Mouse (Mus musculus) forebrain, embryonic 16.5 days (tissue): Measurements from ENCODE around the gene Apoa4. TPM values are rescaled to one million over a fixed set of nuclear protein-coding genes. Genes with fewer than 3 reads are reported as not detected.

Experiments used
- ATAC-seq: fragments of 200-750 bp; cut with Nextera tagmentation; 2 replicates; pipeline ENCODE4 v1.8.0; 2017; ENCODE audit warnings: mild to moderate bottlenecking, moderate library complexity
- H3K27ac ChIP-seq: fragments of 300-500 bp; sonication (generic); 2 replicates; pipeline ENCODE4 v1.5.1; 2014; ENCODE audit warnings: low read length, control low read depth
- H3K27me3 ChIP-seq: fragments of 300-500 bp; sonication (generic); replicated peaks from 2 replicates; pipeline ENCODE4 v1.6.1; 2014; ENCODE audit warnings: low read length; ENCODE audit not compliant: control insufficient read depth, insufficient read depth
- H3K36me3 ChIP-seq: fragments of 300-500 bp; sonication (generic); 2 replicates; pipeline ENCODE4 v1.6.1; 2014; ENCODE audit not compliant: control insufficient read depth, insufficient read depth
- H3K4me1 ChIP-seq: fragments of 300-500 bp; sonication (generic); replicated peaks from 2 replicates; pipeline ENCODE4 v1.6.1; 2014; ENCODE audit warnings: low read length; ENCODE audit not compliant: control insufficient read depth, insufficient read depth
- H3K4me2 ChIP-seq: fragments of 300-500 bp; sonication (generic); 2 replicates; pipeline ENCODE4 v1.6.1; 2014; ENCODE audit warnings: mild to moderate bottlenecking, low read length, control low read depth
- H3K4me3 ChIP-seq: fragments of 300-500 bp; sonication (generic); replicated peaks from 2 replicates; pipeline ENCODE4 v1.5.1; 2014; ENCODE audit warnings: mild to moderate bottlenecking, low read length, control low read depth
- H3K9ac ChIP-seq: fragments of 300-500 bp; sonication (generic); replicated peaks from 2 replicates; pipeline ENCODE4 v1.6.1; 2014; ENCODE audit warnings: low read depth, low read length, control low read depth
- H3K9me3 ChIP-seq: fragments of 300-500 bp; sonication (generic); 2 replicates; pipeline ENCODE4 v1.6.1; 2016; ENCODE audit warnings: low read length; ENCODE audit not compliant: control insufficient read depth
- WGBS: fragments of 180-500 bp; shearing (Covaris S2); extraction: QIAGEN DNeasy Blood & Tissue Kit; methylation state at CpG from one replicate; pipeline ENCODE4 v1.1.7; 2014; 5-methylcytosine and 5-hydroxymethylcytosine counted together
- polyA plus RNA-seq: library from polyadenylated mRNA; unstranded; fragments of >200 nt; fragmentation: Nextera tagmentation; extraction: Ambion mirVana; gene quantifications from 2 replicates; pipeline ENCODE4 v1.2.1, GENCODE M21; 2015

Apoa4 gene
- polyA plus RNA-seq, 1 experiment from 2014 or later, result not detected

- H3K36me3 ChIP-seq, result no peaks in the 10 kb centered on the region
- H3K27ac ChIP-seq, result no peak overlapping the region
- H3K9ac ChIP-seq, result no peak overlapping the region
- 82% methylated on average over 3 of the region's 3 CpGs for WGBS
- H3K4me1 ChIP-seq, result no peaks in the 10 kb centered on the region
- no peaks in the 10 kb centered on the region for H3K27me3 ChIP-seq
- H3K4me3 ChIP-seq, result no peak overlapping the region
- no peak overlapping the region for H3K4me2 ChIP-seq
- no peaks in the 10 kb centered on the region for H3K9me3 ChIP-seq
- ATAC-seq, result no peak
Observed at GRCm38 (mm10) chr9:46257546-46257945, 17.1 kb downstream of the Apoa4 start.

GRCm38 (mm10) chr9:46259111-46259510, 18.6 kb downstream of the Apoa4 start:
- H3K36me3 ChIP-seq, result no peaks in the 10 kb centered on the region
- no peaks in the 10 kb centered on the region for H3K9me3 ChIP-seq
- no peaks in the 10 kb centered on the region for H3K4me1 ChIP-seq
- H3K4me2 ChIP-seq, result no peak overlapping the region
- no peak overlapping the region for H3K9ac ChIP-seq
- 92% methylated on average over 6 of the region's 6 CpGs for WGBS
- H3K27me3 ChIP-seq, result no peaks in the 10 kb centered on the region
- ATAC-seq, result no peak
- no peak overlapping the region for H3K27ac ChIP-seq
- H3K4me3 ChIP-seq, result no peak overlapping the region

GRCm38 (mm10) chr9:46261131-46261530, 20.6 kb downstream of the Apoa4 start:
- WGBS, result 89% methylated on average over 7 of the region's 7 CpGs
- Histone ChIP-seq H3K4me1 (no peaks in the 10 kb centered on the region), H3K4me2 (no peak overlapping the region), H3K9me3 (no peaks in the 10 kb centered on the region), H3K4me3 (no peak overlapping the region), H3K27me3 (no peaks in the 10 kb centered on the region), H3K36me3 (no peaks in the 10 kb centered on the region), H3K9ac (no peak overlapping the region), H3K27ac (no peak overlapping the region)
- ATAC-seq, result no peak

- no peak for ATAC-seq
- H3K4me2 ChIP-seq, result no peak within 1 kb of the TSS
- peaks cover 10% of the 10 kb centered on the region; the same call in 1 of the 2 replicates for H3K27me3 ChIP-seq
- no peak within 1 kb of the TSS for H3K27ac ChIP-seq
- no peaks in the 10 kb centered on the region for H3K36me3 ChIP-seq
- no peak within 1 kb of the TSS for H3K4me3 ChIP-seq
- WGBS, result 59% methylated on average over 7 of the region's 7 CpGs
- no peaks in the 10 kb centered on the region for H3K9me3 ChIP-seq
- H3K9ac ChIP-seq, result no peak within 1 kb of the TSS
- peaks cover 4% of the 10 kb centered on the region for H3K4me1 ChIP-seq
Observed at GRCm38 (mm10) chr9:46268343-46268873, 27.9 kb downstream of the Apoa4 start, which contains the start of gene Apoa5. Apoa5 (plus strand) TSS chr9:46268633.

- Histone ChIP-seq H3K27ac (no peak overlapping the region), H3K9ac (no peak overlapping the region), H3K27me3 (peaks cover 10% of the 10 kb centered on the region; the same call in 1 of the 2 replicates), H3K9me3 (no peaks in the 10 kb centered on the region), H3K4me3 (no peak overlapping the region), H3K36me3 (no peaks in the 10 kb centered on the region), H3K4me1 (peaks cover 11% of the 10 kb centered on the region), H3K4me2 (no peak overlapping the region)
- no peak for ATAC-seq
- WGBS, result 85% methylated on average over 5 of the region's 5 CpGs
Observed at GRCm38 (mm10) chr9:46269125-46269524, 28.6 kb downstream of the Apoa4 start.

- Histone ChIP-seq H3K4me1 (peaks cover 16% of the 10 kb centered on the region), H3K27me3 (peaks cover 10% of the 10 kb centered on the region; the same call in 1 of the 2 replicates), H3K9me3 (no peaks in the 10 kb centered on the region), H3K36me3 (peaks cover 7% of the 10 kb centered on the region; the same call in 1 of the 2 replicates), H3K4me3 (no peak overlapping the region), H3K9ac (no peak overlapping the region), H3K27ac (no peak overlapping the region), H3K4me2 (no peak overlapping the region)
- WGBS, result 98% methylated on average over 4 of the region's 4 CpGs
- ATAC-seq, result no peak
Observed at GRCm38 (mm10) chr9:46270782-46271181, 30.3 kb downstream of the Apoa4 start.

- Histone ChIP-seq H3K4me1 (peaks cover 16% of the 10 kb centered on the region), H3K4me2 (no peak overlapping the region), H3K27me3 (peaks cover 10% of the 10 kb centered on the region; the same call in 1 of the 2 replicates)
Observed at GRCm38 (mm10) chr9:46272070-46272469, 31.6 kb downstream of the Apoa4 start.

GRCm38 (mm10) chr9:46272677-46273454, 32.4 kb downstream of the Apoa4 start, which contains the start of gene Zpr1:
Zpr1 (plus strand) TSS chr9:46273064.
- peak; percentile 97 for ATAC-seq
- Histone ChIP-seq H3K4me1 (peaks cover 16% of the 10 kb centered on the region), H3K36me3 (peaks cover 23% of the 10 kb centered on the region), H3K9ac (peak within 1 kb of the TSS; percentile 71), H3K4me2 (peak within 1 kb of the TSS; percentile 86), H3K27ac (peak within 1 kb of the TSS; percentile 37), H3K4me3 (peak within 1 kb of the TSS; percentile 70), H3K27me3 (peaks cover 10% of the 10 kb centered on the region; the same call in 1 of the 2 replicates), H3K9me3 (no peaks in the 10 kb centered on the region)
- 5% methylated on average over 42 of the region's 45 CpGs for WGBS

More at GRCm38 (mm10) chr9:46272070-46272469, 31.6 kb downstream of the Apoa4 start:
- 89% methylated on average over 9 of the region's 9 CpGs for WGBS
- H3K27ac ChIP-seq, result no peak overlapping the region
- no peak for ATAC-seq
- no peak overlapping the region for H3K9ac ChIP-seq
- peaks cover 18% of the 10 kb centered on the region for H3K36me3 ChIP-seq
- H3K4me3 ChIP-seq, result no peak overlapping the region
- H3K9me3 ChIP-seq, result no peaks in the 10 kb centered on the region

GRCm38 (mm10) chr9:46274494-46274893, 34.0 kb downstream of the Apoa4 start:
- no peak for ATAC-seq
- Histone ChIP-seq H3K9me3 (no peaks in the 10 kb centered on the region), H3K4me2 (no peak overlapping the region), H3K27me3 (peaks cover 4% of the 10 kb centered on the region; the same call in 1 of the 2 replicates), H3K4me1 (peaks cover 16% of the 10 kb centered on the region), H3K4me3 (no peak overlapping the region), H3K9ac (no peak overlapping the region), H3K27ac (no peak overlapping the region), H3K36me3 (peaks cover 31% of the 10 kb centered on the region)
- 93% methylated on average over 9 of the region's 9 CpGs for WGBS
